Comparison of ENCODE assay signal across 23 mouse cellular contexts in genomic region chr2:75762030-75762429, GRCm38 (mm10). TPM values are rescaled to one million over a fixed set of nuclear protein-coding genes. Genes with fewer than 3 reads are reported as not detected.
DNase-seq lines count a peak whose midpoint lies in the region; ATAC-seq and TF ChIP-seq lines count a peak whose summit lies in the region.
"Had no signal": no experiment of that assay in that cellular context is flagged by ENCODE, and none has a peak within 500 bp of the region (broad histone marks: within the 10 kb centered on the region; RNA-seq: fewer than 3 reads in every experiment).

No protein-coding gene starts in this region.

- no peak overlapping the region for H3K4me2 ChIP-seq in stomach, postnatal 0 days (replicated peaks; ENCODE audit: low read depth)
- H3K4me2 ChIP-seq: embryonic facial prominence, embryonic 13.5 days; forebrain, embryonic 12.5 days; heart, embryonic 13.5 days; hindbrain, embryonic 12.5 days; hindbrain, embryonic 15.5 days had no signal

- WGBS in stomach, postnatal 0 days = 65% methylated on average over 5 of the region's 5 CpGs

- H3K36me3 ChIP-seq in stomach, postnatal 0 days (ENCODE audit: control insufficient read depth, insufficient read depth, low read length) = no peaks in the 10 kb centered on the region
- H3K36me3 ChIP-seq: embryonic facial prominence, embryonic 10.5 days; embryonic facial prominence, embryonic 13.5 days; forebrain, embryonic 12.5 days; heart, embryonic 10.5 days; heart, embryonic 13.5 days; hindbrain, embryonic 12.5 days; hindbrain, embryonic 15.5 days had no signal

- intact Hi-C loops in gastrocnemius, adult 2 months (cut with DNase I) = no loop called here

- H3K27me3 ChIP-seq in stomach, postnatal 0 days (ENCODE audit: control insufficient read depth, insufficient read depth, low read length) = no peaks in the 10 kb centered on the region
- H3K27me3 ChIP-seq: embryonic facial prominence, embryonic 13.5 days; forebrain, embryonic 12.5 days; heart, embryonic 13.5 days; hindbrain, embryonic 12.5 days; hindbrain, embryonic 15.5 days had no signal

- DNase-seq in gastrocnemius, adult 2 months = no peak
- DNase-seq in gastrocnemius, postnatal 10 days = no peak
- DNase-seq in brain, adult 2 months (ENCODE audit: low read depth, low spot score) = peak; percentile 48
- peak; percentile 31 for DNase-seq in telencephalon, adult 2 months (ENCODE audit: low read depth, low spot score)
- no peak for DNase-seq in stomach, postnatal 0 days (ENCODE audit: low spot score)
- DNase-seq: adrenal gland, adult 2 months; adrenal gland, postnatal 14 days; cerebellum, adult 18-20 months; cerebellum, adult 9-10 months; gastrocnemius, postnatal 25 days; heart, adult 2 months had no signal

- no peak for ATAC-seq in stomach, postnatal 0 days (ENCODE audit: low FRiP score, low TSS enrichment)
- ATAC-seq: CD4-positive, CD25-positive, alpha-beta regulatory T cell, adult 4 months; forebrain, embryonic 16.5 days; intestine, postnatal 0 days had no signal

- H3K9me3 ChIP-seq in stomach, postnatal 0 days (ENCODE audit: control insufficient read depth, low read length) = no peaks in the 10 kb centered on the region
- H3K9me3 ChIP-seq: embryonic facial prominence, embryonic 10.5 days; embryonic facial prominence, embryonic 13.5 days; forebrain, embryonic 12.5 days; heart, embryonic 10.5 days; heart, embryonic 13.5 days; hindbrain, embryonic 12.5 days; hindbrain, embryonic 15.5 days had no signal

- peak overlapping the region; percentile 20 for H3K27ac ChIP-seq in gastrocnemius, adult 2 months
- peak overlapping the region; percentile 7 for H3K27ac ChIP-seq in bone marrow macrophage, adult 2 months (ENCODE audit: insufficient read depth, low read depth, low read length)
- no peak overlapping the region for H3K27ac ChIP-seq in stomach, postnatal 0 days (replicated peaks)
- H3K27ac ChIP-seq: embryonic facial prominence, embryonic 10.5 days; embryonic facial prominence, embryonic 13.5 days; forebrain, embryonic 12.5 days; heart, adult 2 months; heart, embryonic 10.5 days; heart, embryonic 13.5 days; hindbrain, embryonic 12.5 days; hindbrain, embryonic 15.5 days had no signal

- H3K4me1 ChIP-seq in bone marrow macrophage, adult 2 months (ENCODE audit: control insufficient read depth, insufficient read depth, low read length) = peaks cover 67% of the 10 kb centered on the region
- H3K4me1 ChIP-seq in stomach, postnatal 0 days (replicated peaks; ENCODE audit: control insufficient read depth, insufficient read depth) = peaks cover 5% of the 10 kb centered on the region
- H3K4me1 ChIP-seq: hindbrain, embryonic 15.5 days had no signal

- no peak for TF ChIP-seq EP300 in stomach, postnatal 0 days (optimal IDR thresholded peaks at IDR 0.05)

- no peak for TF ChIP-seq CTCF in gastrocnemius, adult 2 months (IDR thresholded peaks at IDR 0.05)
- no peak for TF ChIP-seq CTCF in bone marrow macrophage, adult 2 months (IDR thresholded peaks at IDR 0.05; ENCODE audit: low read depth, low read length)
- no peak for TF ChIP-seq CTCF in stomach, postnatal 0 days (IDR thresholded peaks at IDR 0.05; ENCODE audit: low read depth)

- TF ChIP-seq POLR2A in bone marrow macrophage, adult 2 months (IDR thresholded peaks at IDR 0.05; ENCODE audit: borderline replicate concordance, low read depth, low read length) = no peak

- H3K9ac ChIP-seq in stomach, postnatal 0 days (ENCODE audit: low read length) = no peak overlapping the region
- H3K9ac ChIP-seq: embryonic facial prominence, embryonic 13.5 days; forebrain, embryonic 12.5 days; heart, embryonic 13.5 days; hindbrain, embryonic 12.5 days; hindbrain, embryonic 15.5 days had no signal

- no peak overlapping the region for H3K4me3 ChIP-seq in gastrocnemius, adult 2 months
- H3K4me3 ChIP-seq in bone marrow macrophage, adult 2 months (ENCODE audit: insufficient read depth, low read length) = no peak overlapping the region
- H3K4me3 ChIP-seq in stomach, postnatal 0 days (ENCODE audit: low read depth, low read length) = no peak overlapping the region
- H3K4me3 ChIP-seq: embryonic facial prominence, embryonic 10.5 days; embryonic facial prominence, embryonic 13.5 days; erythroblast, embryonic 14.5 days; forebrain, embryonic 12.5 days; heart, adult 2 months; heart, embryonic 10.5 days; heart, embryonic 13.5 days; hindbrain, embryonic 12.5 days; hindbrain, embryonic 15.5 days had no signal

RNA-seq across cellular contexts. Expression of gene Nfe2l2, which starts 57.6 kb away (rescaled TPM):
- 10 to 100 TPM; 32.9 to 41.0 TPM for total RNA-seq in gastrocnemius, adult 2 months (2021)
- total RNA-seq in gastrocnemius, postnatal 10 days (2021) = 10 to 100 TPM; 28.4 to 33.3 TPM
- polyA plus RNA-seq in bone marrow macrophage, adult 2 months (2012; ENCODE audit: insufficient read depth, insufficient read length, missing spikeins) = 266 and 269 TPM in 2 replicates
- 125 and 144 TPM in 2 replicates for polyA plus RNA-seq in stomach, postnatal 0 days (2015; fragmentation: Nextera tagmentation; extraction: Ambion mirVana)

Comparison
In these comparisons a context has a peak if more than half of its experiments do, and no peak if none do; other contexts are left out.
1. DNase-seq: peak in brain, adult 2 months (single experiment) and telencephalon, adult 2 months (single experiment); none in gastrocnemius, adult 2 months (single experiment), gastrocnemius, postnatal 10 days (single experiment) and stomach, postnatal 0 days (single experiment).